In the genomic region with DNA sequence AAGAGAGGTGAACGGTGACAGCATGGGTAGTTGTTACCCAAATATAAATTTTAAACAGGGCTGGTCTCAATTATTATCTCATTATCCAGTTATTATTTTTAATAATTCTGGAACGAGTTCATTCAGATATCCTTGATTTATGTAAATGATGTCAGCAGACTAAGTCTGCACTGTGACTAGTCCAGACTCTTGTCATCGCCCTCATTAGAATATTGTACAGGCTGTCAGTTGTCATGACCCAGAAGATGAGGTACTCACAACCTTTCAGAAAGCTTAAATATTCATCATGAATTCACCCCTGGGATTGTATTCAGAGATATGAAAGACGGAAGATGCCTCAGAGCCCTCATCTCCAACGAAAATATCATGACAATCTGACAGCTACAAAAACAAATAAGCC, we compare ENCODE assay signal across 18 mouse cellular contexts.
DNase-seq lines count a peak whose midpoint lies in the region; ATAC-seq and TF ChIP-seq lines count a peak whose summit lies in the region.
"Had no signal": no experiment of that assay in that cellular context is flagged by ENCODE, and none has a peak within 500 bp of the region (broad histone marks: within the 10 kb centered on the region; RNA-seq: fewer than 3 reads in every experiment).

No protein-coding gene starts in this region.

- no peak for DNase-seq in hindbrain, embryonic 11.5 days (ENCODE audit: low spot score)
- DNase-seq in hindbrain, postnatal 0 days (ENCODE audit: low spot score), result no peak
- no peak for DNase-seq in midbrain, embryonic 10.5 days (ENCODE audit: low spot score)
- DNase-seq in gastrocnemius, adult 18-20 months (ENCODE audit: low spot score), result no peak
- DNase-seq: adrenal gland, adult 8-10 months; cerebellum, adult 11-12 months; cerebellum, adult 9-10 months; cerebellum, postnatal 25 days; forebrain, postnatal 0 days; gastrocnemius, adult 2 months; gastrocnemius, postnatal 25 days; kidney, adult 11 months had no signal

- H3K9ac ChIP-seq in hindbrain, embryonic 11.5 days (ENCODE audit: low read depth, low read length), result no peak overlapping the region
- no peak overlapping the region for H3K9ac ChIP-seq in hindbrain, postnatal 0 days (replicated peaks; ENCODE audit: low read length)
- no peak overlapping the region for H3K9ac ChIP-seq in midbrain, embryonic 12.5 days (replicated peaks)
- no peak overlapping the region for H3K9ac ChIP-seq in midbrain, embryonic 13.5 days (replicated peaks)
- no peak overlapping the region for H3K9ac ChIP-seq in midbrain, embryonic 16.5 days (ENCODE audit: low read depth, low read length)
- H3K9ac ChIP-seq: embryonic facial prominence, embryonic 12.5 days; forebrain, postnatal 0 days; heart, embryonic 12.5 days; hindbrain, embryonic 15.5 days had no signal

- H3K9me3 ChIP-seq in hindbrain, embryonic 11.5 days (ENCODE audit: control insufficient read depth, low read length), result no peaks in the 10 kb centered on the region
- H3K9me3 ChIP-seq in hindbrain, postnatal 0 days (ENCODE audit: low read length), result no peaks in the 10 kb centered on the region
- no peaks in the 10 kb centered on the region for H3K9me3 ChIP-seq in midbrain, embryonic 12.5 days
- H3K9me3 ChIP-seq in midbrain, embryonic 10.5 days (replicated peaks), result no peaks in the 10 kb centered on the region
- no peaks in the 10 kb centered on the region for H3K9me3 ChIP-seq in midbrain, embryonic 13.5 days
- H3K9me3 ChIP-seq in midbrain, embryonic 16.5 days (replicated peaks; ENCODE audit: control insufficient read depth, low read length, poor library complexity, severe bottlenecking), result no peaks in the 10 kb centered on the region
- H3K9me3 ChIP-seq: embryonic facial prominence, embryonic 12.5 days; heart, embryonic 12.5 days; hindbrain, embryonic 15.5 days had no signal

- H3K27me3 ChIP-seq in hindbrain, embryonic 11.5 days (ENCODE audit: control insufficient read depth, insufficient read depth, low read length), result no peaks in the 10 kb centered on the region
- no peaks in the 10 kb centered on the region for H3K27me3 ChIP-seq in hindbrain, postnatal 0 days (ENCODE audit: insufficient read depth, low read length)
- H3K27me3 ChIP-seq in midbrain, embryonic 12.5 days, result no peaks in the 10 kb centered on the region
- no peaks in the 10 kb centered on the region for H3K27me3 ChIP-seq in midbrain, embryonic 10.5 days (ENCODE audit: low read depth, poor library complexity, severe bottlenecking)
- H3K27me3 ChIP-seq in midbrain, embryonic 13.5 days, result no peaks in the 10 kb centered on the region
- no peaks in the 10 kb centered on the region for H3K27me3 ChIP-seq in midbrain, embryonic 16.5 days (ENCODE audit: control insufficient read depth, insufficient read depth, low read depth, low read length)
- H3K27me3 ChIP-seq: embryonic facial prominence, embryonic 12.5 days; heart, embryonic 12.5 days; hindbrain, embryonic 15.5 days had no signal

- H3K27ac ChIP-seq in hindbrain, embryonic 11.5 days (ENCODE audit: low read depth, low read length), result no peak overlapping the region
- H3K27ac ChIP-seq in hindbrain, postnatal 0 days, result no peak overlapping the region
- no peak overlapping the region for H3K27ac ChIP-seq in midbrain, embryonic 12.5 days (replicated peaks)
- no peak overlapping the region for H3K27ac ChIP-seq in midbrain, embryonic 10.5 days (replicated peaks)
- H3K27ac ChIP-seq in midbrain, embryonic 13.5 days, result peak overlapping the region; percentile 39; the same call in 1 of the 2 replicates
- H3K27ac ChIP-seq in midbrain, embryonic 16.5 days (ENCODE audit: low read length), result no peak overlapping the region
- H3K27ac ChIP-seq: embryonic facial prominence, embryonic 12.5 days; gastrocnemius, adult 2 months; hindbrain, embryonic 15.5 days had no signal

- no peak for TF ChIP-seq CTCF in hindbrain, postnatal 0 days (IDR thresholded peaks at IDR 0.05; ENCODE audit: low read depth)

- 74% methylated on average over 5 of the region's 5 CpGs for WGBS in hindbrain, embryonic 11.5 days
- WGBS in hindbrain, postnatal 0 days, result 60% methylated on average over 5 of the region's 5 CpGs
- WGBS in midbrain, embryonic 12.5 days, result 62% methylated on average over 5 of the region's 5 CpGs
- WGBS in midbrain, embryonic 10.5 days, result 82% methylated on average over 5 of the region's 5 CpGs
- WGBS in midbrain, embryonic 13.5 days, result 51% methylated on average over 5 of the region's 5 CpGs
- WGBS in midbrain, embryonic 16.5 days, result 39% methylated on average over 5 of the region's 5 CpGs

- no peak overlapping the region for H3K4me3 ChIP-seq in hindbrain, embryonic 11.5 days (ENCODE audit: low read depth, low read length)
- no peak overlapping the region for H3K4me3 ChIP-seq in hindbrain, postnatal 0 days (ENCODE audit: low read length)
- no peak overlapping the region for H3K4me3 ChIP-seq in midbrain, embryonic 12.5 days
- no peak overlapping the region for H3K4me3 ChIP-seq in midbrain, embryonic 10.5 days
- no peak overlapping the region for H3K4me3 ChIP-seq in midbrain, embryonic 13.5 days (replicated peaks)
- no peak overlapping the region for H3K4me3 ChIP-seq in midbrain, embryonic 16.5 days (ENCODE audit: low read depth, low read length)
- H3K4me3 ChIP-seq: embryonic facial prominence, embryonic 12.5 days; gastrocnemius, adult 2 months; heart, embryonic 12.5 days; hindbrain, embryonic 15.5 days had no signal

- no peaks in the 10 kb centered on the region for H3K4me1 ChIP-seq in hindbrain, embryonic 11.5 days (replicated peaks; ENCODE audit: control insufficient read depth, insufficient read depth, low read length)
- H3K4me1 ChIP-seq in hindbrain, postnatal 0 days (ENCODE audit: insufficient read depth, low read length), result no peaks in the 10 kb centered on the region
- no peaks in the 10 kb centered on the region for H3K4me1 ChIP-seq in midbrain, embryonic 12.5 days
- no peaks in the 10 kb centered on the region for H3K4me1 ChIP-seq in midbrain, embryonic 10.5 days
- peaks cover 9% of the 10 kb centered on the region; the same call in 1 of the 2 replicates for H3K4me1 ChIP-seq in midbrain, embryonic 13.5 days (replicated peaks)
- H3K4me1 ChIP-seq in midbrain, embryonic 16.5 days (ENCODE audit: control insufficient read depth, insufficient read depth, low read length), result peaks cover 4% of the 10 kb centered on the region; the same call in 1 of the 2 replicates
- H3K4me1 ChIP-seq: embryonic facial prominence, embryonic 12.5 days; heart, embryonic 12.5 days; hindbrain, embryonic 15.5 days had no signal

- peak; percentile 60; the same call in 1 of the 2 replicates for ATAC-seq in hindbrain, embryonic 11.5 days (ENCODE audit: low FRiP score)
- no peak for ATAC-seq in hindbrain, postnatal 0 days
- peak; percentile 71; the same call in 1 of the 2 replicates for ATAC-seq in midbrain, embryonic 12.5 days (ENCODE audit: low FRiP score, low read depth)
- ATAC-seq in midbrain, embryonic 13.5 days, result peak; percentile 82
- peak; percentile 91 for ATAC-seq in midbrain, embryonic 16.5 days
- ATAC-seq: forebrain, postnatal 0 days had no signal

- no peak overlapping the region for H3K4me2 ChIP-seq in hindbrain, embryonic 11.5 days (replicated peaks; ENCODE audit: low read depth, low read length)
- H3K4me2 ChIP-seq in hindbrain, postnatal 0 days (ENCODE audit: low read depth, low read length), result no peak overlapping the region
- H3K4me2 ChIP-seq in midbrain, embryonic 12.5 days (replicated peaks), result no peak overlapping the region
- no peak overlapping the region for H3K4me2 ChIP-seq in midbrain, embryonic 13.5 days (replicated peaks)
- no peak overlapping the region for H3K4me2 ChIP-seq in midbrain, embryonic 16.5 days (ENCODE audit: low read length)
- H3K4me2 ChIP-seq: embryonic facial prominence, embryonic 12.5 days; heart, embryonic 12.5 days; hindbrain, embryonic 15.5 days had no signal

- H3K36me3 ChIP-seq in hindbrain, embryonic 11.5 days (ENCODE audit: control insufficient read depth, insufficient read depth, low read length), result no peaks in the 10 kb centered on the region
- no peaks in the 10 kb centered on the region for H3K36me3 ChIP-seq in hindbrain, postnatal 0 days (ENCODE audit: insufficient read depth, low read length)
- no peaks in the 10 kb centered on the region for H3K36me3 ChIP-seq in midbrain, embryonic 12.5 days
- H3K36me3 ChIP-seq in midbrain, embryonic 10.5 days, result no peaks in the 10 kb centered on the region
- H3K36me3 ChIP-seq in midbrain, embryonic 13.5 days, result no peaks in the 10 kb centered on the region
- no peaks in the 10 kb centered on the region for H3K36me3 ChIP-seq in midbrain, embryonic 16.5 days (ENCODE audit: control insufficient read depth, insufficient read depth, low read length)
- H3K36me3 ChIP-seq: embryonic facial prominence, embryonic 12.5 days; heart, embryonic 12.5 days; hindbrain, embryonic 15.5 days had no signal
